Mouse (Mus musculus) embryonic facial prominence, embryonic 10.5 days (tissue): ENCODE measurements around the gene Rbm8a. TPM values are rescaled to one million over a fixed set of nuclear protein-coding genes. Genes with fewer than 3 reads are reported as not detected.

Experiments
- DNase-seq: peaks from one replicate; pipeline ENCODE4 v3.0.0-alpha.2; 2017; ENCODE audit warnings: low spot score
- H3K27ac ChIP-seq: fragments of 300-500 bp; sonication (generic); replicated peaks from 2 replicates; pipeline ENCODE4 v1.5.1; 2016; ENCODE audit warnings: mild to moderate bottlenecking
- H3K27me3 ChIP-seq: fragments of 300-500 bp; sonication (generic); replicated peaks from 2 replicates; pipeline ENCODE4 v1.6.1; 2016; ENCODE audit warnings: low read depth, mild to moderate bottlenecking; ENCODE audit not compliant: poor library complexity, severe bottlenecking
- H3K36me3 ChIP-seq: fragments of 300-500 bp; sonication (generic); replicated peaks from 2 replicates; pipeline ENCODE4 v1.6.1; 2016; ENCODE audit warnings: mild to moderate bottlenecking, moderate library complexity
- H3K4me1 ChIP-seq: fragments of 300-500 bp; sonication (generic); 2 replicates; pipeline ENCODE4 v1.6.1; 2016
- H3K4me3 ChIP-seq: fragments of 300-500 bp; sonication (generic); 2 replicates; pipeline ENCODE4 v1.5.1; 2016; ENCODE audit warnings: mild to moderate bottlenecking, moderate library complexity
- H3K9me3 ChIP-seq: fragments of 300-500 bp; sonication (generic); 2 replicates; pipeline ENCODE4 v1.6.1; 2016; ENCODE audit warnings: mild to moderate bottlenecking
- WGBS: fragments of 180-500 bp; shearing (Covaris S2); methylation state at CpG from one replicate; pipeline ENCODE4 v1.1.7; 2016; 5-methylcytosine and 5-hydroxymethylcytosine counted together
- polyA plus RNA-seq: library from polyadenylated mRNA; unstranded; fragments of >200 nt; fragmentation: Nextera tagmentation; extraction: Ambion mirVana; gene quantifications from 2 replicates; pipeline ENCODE4 v1.2.1, GENCODE M21; 2016

Rbm8a gene
- 242 and 244 TPM in 2 replicates for polyA plus RNA-seq

- Histone ChIP-seq H3K27me3 (no peaks in the 10 kb centered on the region), H3K27ac (peak within 1 kb of the TSS; percentile 96), H3K4me3 (peak within 1 kb of the TSS; percentile 79), H3K9me3 (no peaks in the 10 kb centered on the region), H3K4me1 (peaks cover 24% of the 10 kb centered on the region), H3K36me3 (peaks cover 59% of the 10 kb centered on the region)
- WGBS, result 1% methylated on average over 48 of the region's 48 CpGs
- peak; percentile 95 for DNase-seq
Measured at GRCm38 (mm10) chr3:96629729-96630600, at the start of gene Rbm8a. Gene Rbm8a (plus strand): TSS chr3:96629933.

- Histone ChIP-seq H3K4me1 (peaks cover 34% of the 10 kb centered on the region), H3K36me3 (no peaks in the 10 kb centered on the region), H3K4me3 (no peak overlapping the region), H3K9me3 (no peaks in the 10 kb centered on the region), H3K27me3 (peaks cover 19% of the 10 kb centered on the region), H3K27ac (no peak overlapping the region)
- 40% methylated on average over 6 of the region's 6 CpGs for WGBS
- no peak for DNase-seq
Measured at GRCm38 (mm10) chr3:96581141-96581540, 48.6 kb upstream of the Rbm8a start.

- DNase-seq, result no peak
- H3K27ac ChIP-seq, result no peak overlapping the region
- H3K9me3 ChIP-seq, result no peaks in the 10 kb centered on the region
- WGBS, result 83% methylated on average over 16 of the region's 16 CpGs
- H3K4me3 ChIP-seq, result no peak overlapping the region; the same call in 1 of the 2 replicates
- H3K27me3 ChIP-seq, result peaks cover 19% of the 10 kb centered on the region
- H3K36me3 ChIP-seq, result no peaks in the 10 kb centered on the region
- peaks cover 27% of the 10 kb centered on the region for H3K4me1 ChIP-seq
Measured at GRCm38 (mm10) chr3:96581771-96582515, 47.8 kb upstream of the Rbm8a start.

- H3K9me3 ChIP-seq, result 0 out of 2 replicates have a peak, but pooled peaks cover 5% of the 10 kb centered on the region
- H3K4me1 ChIP-seq, result peaks cover 20% of the 10 kb centered on the region
- DNase-seq, result no peak
- H3K27ac ChIP-seq, result no peak overlapping the region
- H3K4me3 ChIP-seq, result no peak overlapping the region
- no peaks in the 10 kb centered on the region for H3K36me3 ChIP-seq
- 86% methylated on average over 5 of the region's 5 CpGs for WGBS
- H3K27me3 ChIP-seq, result peaks cover 19% of the 10 kb centered on the region
Measured at GRCm38 (mm10) chr3:96583386-96583785, 46.3 kb upstream of the Rbm8a start.

GRCm38 (mm10) chr3:96590657-96591056 is 39.1 kb upstream of the Rbm8a start:
- H3K4me1 ChIP-seq, result peaks cover 26% of the 10 kb centered on the region
- no peaks in the 10 kb centered on the region for H3K36me3 ChIP-seq
- no peak overlapping the region for H3K27ac ChIP-seq
- H3K9me3 ChIP-seq, result 0 out of 2 replicates have a peak, but pooled peaks cover 5% of the 10 kb centered on the region
- DNase-seq, result no peak
- peaks cover 22% of the 10 kb centered on the region for H3K27me3 ChIP-seq
- 81% methylated on average over 4 of the region's 4 CpGs for WGBS
- no peak overlapping the region for H3K4me3 ChIP-seq

GRCm38 (mm10) chr3:96593374-96593773 is 36.4 kb upstream of the Rbm8a start:
- Histone ChIP-seq H3K9me3 (no peaks in the 10 kb centered on the region), H3K27ac (peak overlapping the region; percentile 92), H3K36me3 (no peaks in the 10 kb centered on the region), H3K4me1 (peaks cover 48% of the 10 kb centered on the region), H3K27me3 (peaks cover 47% of the 10 kb centered on the region), H3K4me3 (peak overlapping the region; percentile 73)
- peak; percentile 27 for DNase-seq
- WGBS, result 1% methylated on average over 10 of the region's 10 CpGs

- H3K36me3 ChIP-seq, result no peaks in the 10 kb centered on the region
- peaks cover 54% of the 10 kb centered on the region for H3K4me1 ChIP-seq
- H3K4me3 ChIP-seq, result peak within 1 kb of the TSS; percentile 73
- peak; percentile 95 for DNase-seq
- no peaks in the 10 kb centered on the region for H3K9me3 ChIP-seq
- peaks cover 53% of the 10 kb centered on the region for H3K27me3 ChIP-seq
- under 1% methylated on average over 38 of the region's 38 CpGs for WGBS
- H3K27ac ChIP-seq, result peak within 1 kb of the TSS; percentile 92
Measured at GRCm38 (mm10) chr3:96593790-96594560, 35.8 kb upstream of the Rbm8a start, which contains the start of gene Polr3gl. Gene Polr3gl (minus strand): TSS chr3:96594181.

GRCm38 (mm10) chr3:96594851-96595250 is 34.9 kb upstream of the Rbm8a start:
- H3K4me3 ChIP-seq, result no peak overlapping the region
- peak; percentile 8 for DNase-seq
- H3K36me3 ChIP-seq, result no peaks in the 10 kb centered on the region
- no peak overlapping the region for H3K27ac ChIP-seq
- WGBS, result 75% methylated on average over 5 of the region's 5 CpGs
- peaks cover 62% of the 10 kb centered on the region for H3K27me3 ChIP-seq
- peaks cover 59% of the 10 kb centered on the region for H3K4me1 ChIP-seq
- H3K9me3 ChIP-seq, result no peaks in the 10 kb centered on the region

- no peak for DNase-seq
- peak overlapping the region; percentile 59 for H3K4me3 ChIP-seq
- H3K9me3 ChIP-seq, result no peaks in the 10 kb centered on the region
- peaks cover 65% of the 10 kb centered on the region for H3K27me3 ChIP-seq
- peaks cover 67% of the 10 kb centered on the region for H3K4me1 ChIP-seq
- no peak overlapping the region for H3K27ac ChIP-seq
- H3K36me3 ChIP-seq, result no peaks in the 10 kb centered on the region
- WGBS, result 20% methylated on average over 6 of the region's 6 CpGs
Measured at GRCm38 (mm10) chr3:96595661-96596060, 34.1 kb upstream of the Rbm8a start.

- peak within 1 kb of the TSS; percentile 81 for H3K27ac ChIP-seq
- peaks cover 71% of the 10 kb centered on the region for H3K4me1 ChIP-seq
Measured at GRCm38 (mm10) chr3:96596228-96596707, 33.5 kb upstream of the Rbm8a start, which contains the start of gene Ankrd34a. Gene Ankrd34a (plus strand): TSS chr3:96596636.

GRCm38 (mm10) chr3:96596855-96597254 is 32.9 kb upstream of the Rbm8a start:
- 1% methylated on average over 9 of the region's 12 CpGs for WGBS

More at GRCm38 (mm10) chr3:96596228-96596707, 33.5 kb upstream of the Rbm8a start, which contains the start of gene Ankrd34a:
- Histone ChIP-seq H3K4me3 (peak within 1 kb of the TSS; percentile 59), H3K36me3 (no peaks in the 10 kb centered on the region), H3K9me3 (no peaks in the 10 kb centered on the region), H3K27me3 (peaks cover 65% of the 10 kb centered on the region)
- WGBS, result under 1% methylated on average over 23 of the region's 23 CpGs
- DNase-seq, result peak; percentile 39

More at GRCm38 (mm10) chr3:96596855-96597254, 32.9 kb upstream of the Rbm8a start:
- Histone ChIP-seq H3K36me3 (no peaks in the 10 kb centered on the region), H3K4me3 (peak overlapping the region; percentile 59), H3K27me3 (peaks cover 65% of the 10 kb centered on the region), H3K27ac (peak overlapping the region; percentile 81; the same call in 1 of the 2 replicates), H3K4me1 (peaks cover 77% of the 10 kb centered on the region), H3K9me3 (no peaks in the 10 kb centered on the region)
- DNase-seq, result peak; percentile 21
